Mouse (Mus musculus): ENCODE measurements at regions not wholly inside any gene's neighbourhood (a gene's known extent, or its start where the extent isn't known, plus 50 kb on each side); places are given as distances from the start of the nearest gene placed in this dataset.
"Not testable (repeated sequence)": the region's sequence is repeated elsewhere in the genome, so short reads cannot be mapped to it uniquely, and the experiment has no call there.

DNA sequence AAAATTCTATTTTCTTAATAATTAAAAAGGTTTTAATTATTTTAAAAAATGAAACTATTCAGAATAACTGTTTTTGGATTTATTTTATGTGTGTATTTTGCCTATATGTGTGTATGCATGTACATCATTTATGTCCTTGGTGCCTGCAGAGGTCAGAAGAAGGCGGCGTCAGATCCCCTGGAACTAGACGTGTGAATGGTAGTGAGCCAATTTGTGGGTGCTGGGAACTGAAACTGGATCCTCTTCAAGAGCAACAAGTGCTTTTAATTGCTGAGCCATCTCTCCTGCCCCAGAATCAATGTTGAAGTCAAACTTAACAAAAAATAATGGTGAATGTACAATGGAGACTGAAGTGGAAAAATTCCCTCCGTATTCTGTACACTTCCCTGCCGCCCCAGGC, 151.9 kb upstream of the Unc93a2 start:
- DNase-seq, result no peak

GRCm38 (mm10) chr17:7534386-7535059, 149.3 kb upstream of the Unc93a2 start:
- DNase-seq, result no peak

GRCm38 (mm10) chr17:7533552-7533951, 148.3 kb upstream of the Unc93a2 start:
- DNase-seq, result no peak

GRCm38 (mm10) chr17:7532618-7533017, 147.4 kb upstream of the Unc93a2 start:
- DNase-seq, result no peak

DNA sequence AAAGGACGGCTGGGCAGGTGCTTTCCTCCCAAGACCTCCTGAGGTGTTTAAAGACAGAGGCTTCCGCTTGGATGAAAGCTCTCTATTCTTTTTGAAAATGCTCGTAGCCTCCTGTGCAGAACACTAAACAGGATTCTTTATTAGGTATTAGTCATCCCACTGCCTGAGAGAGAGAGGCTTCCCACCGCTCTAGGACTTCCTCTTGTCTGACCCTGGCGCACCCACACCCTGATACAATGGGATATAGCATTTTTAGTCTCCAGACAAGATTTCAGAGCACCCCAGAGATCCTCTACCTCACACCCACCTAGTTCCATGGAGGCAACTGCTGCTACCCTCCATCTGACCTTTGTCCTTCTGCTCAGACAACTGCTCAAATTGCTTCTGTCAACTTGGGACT, 144.0 kb upstream of the Unc93a2 start:
- no peak for DNase-seq

GRCm38 (mm10) chr17:7527681-7528080, 142.4 kb upstream of the Unc93a2 start:
- DNase-seq, result no peak

GRCm38 (mm10) chr17:7524497-7524896, 139.2 kb upstream of the Unc93a2 start:
- not testable (repeated sequence) for DNase-seq

GRCm38 (mm10) chr17:7521127-7521526, 135.9 kb upstream of the Unc93a2 start:
- DNase-seq, result no peak
